Mouse (Mus musculus): ENCODE results near the gene Agr3. TPM values are rescaled to one million over a fixed set of nuclear protein-coding genes. Genes with fewer than 3 reads are reported as not detected.

The Agr3 gene
- polyA plus RNA-seq, 1 experiment from 2014 or later, result not detected

GRCm38 (mm10) chr12:35993583-35993982 lies 68.2 kb downstream of the Agr3 start:
- H3K4me1 ChIP-seq (replicated peaks), result no peaks in the 10 kb centered on the region
- no peak overlapping the region for H3K4me3 ChIP-seq (replicated peaks)
- peak; percentile 68 for ATAC-seq
- H3K27me3 ChIP-seq (replicated peaks), result no peaks in the 10 kb centered on the region
- no peaks in the 10 kb centered on the region for H3K9me3 ChIP-seq
- H3K36me3 ChIP-seq, result no peaks in the 10 kb centered on the region
- H3K9ac ChIP-seq, result no peak overlapping the region
- H3K27ac ChIP-seq, result no peak overlapping the region
- 54% methylated on average over 3 of the region's 3 CpGs for WGBS
- 0 out of 2 replicates have a peak overlapping the region, but pooled peaks have one; percentile 28 for H3K4me2 ChIP-seq (replicated peaks)

- no peak overlapping the region for H3K4me3 ChIP-seq (replicated peaks)
- ATAC-seq, result no peak
- no peaks in the 10 kb centered on the region for H3K4me1 ChIP-seq (replicated peaks)
- H3K27me3 ChIP-seq (replicated peaks), result no peaks in the 10 kb centered on the region
- H3K27ac ChIP-seq, result no peak overlapping the region
- no peak overlapping the region for H3K9ac ChIP-seq
- no peaks in the 10 kb centered on the region for H3K36me3 ChIP-seq
- no peaks in the 10 kb centered on the region for H3K9me3 ChIP-seq
- H3K4me2 ChIP-seq (replicated peaks), result no peak overlapping the region
Observed at GRCm38 (mm10) chr12:35994098-35994497, 68.7 kb downstream of the Agr3 start.

- no peaks in the 10 kb centered on the region for H3K4me1 ChIP-seq (replicated peaks)
- H3K36me3 ChIP-seq, result no peaks in the 10 kb centered on the region
- WGBS, result 35% methylated on average over 5 of the region's 5 CpGs
- H3K27me3 ChIP-seq (replicated peaks), result no peaks in the 10 kb centered on the region
- H3K27ac ChIP-seq, result no peak overlapping the region
- no peak overlapping the region for H3K9ac ChIP-seq
- no peak overlapping the region for H3K4me3 ChIP-seq (replicated peaks)
- no peak overlapping the region for H3K4me2 ChIP-seq (replicated peaks)
- no peaks in the 10 kb centered on the region for H3K9me3 ChIP-seq
- ATAC-seq, result peak; percentile 48; the same call in 1 of the 2 replicates
Observed at GRCm38 (mm10) chr12:35995799-35996198, 70.4 kb downstream of the Agr3 start.

Other genes with a start within 250 kb of the Agr3 start
- 234 and 297 TPM in 2 replicates for gene Agr2, start 67.3 kb downstream of the Agr3 start, polyA plus RNA-seq (2015; fragmentation: Nextera tagmentation; extraction: Ambion mirVana)
- gene Tspan13, start 116.9 kb downstream of the Agr3 start, polyA plus RNA-seq (2015; fragmentation: Nextera tagmentation; extraction: Ambion mirVana), result 136 and 138 TPM in 2 replicates
- gene Ankmy2, start 231.5 kb downstream of the Agr3 start, polyA plus RNA-seq (2015; fragmentation: Nextera tagmentation; extraction: Ambion mirVana), result 35.9 and 37.6 TPM in 2 replicates
- 185 and 204 TPM in 2 replicates for gene Bzw2, start 232.5 kb downstream of the Agr3 start, polyA plus RNA-seq (2015; fragmentation: Nextera tagmentation; extraction: Ambion mirVana)

Measured in intestine, embryonic 15.5 days (tissue).